In genomic region chr2:131502561-131502960, GRCm38 (mm10) we compare ENCODE assay signal across 11 mouse cellular contexts. TPM values are rescaled to one million over a fixed set of nuclear protein-coding genes. Genes with fewer than 3 reads are reported as not detected.
DNase-seq lines count a peak whose midpoint lies in the region; ATAC-seq and TF ChIP-seq lines count a peak whose summit lies in the region.
"Had no signal": no experiment of that assay in that cellular context is flagged by ENCODE, and none has a peak within 500 bp of the region (broad histone marks: within the 10 kb centered on the region; RNA-seq: fewer than 3 reads in every experiment).

No protein-coding gene starts in this region.

- H3K4me2 ChIP-seq in hindbrain, embryonic 15.5 days = no peak overlapping the region

- TF ChIP-seq EP300 in heart, adult 2 months (IDR thresholded peaks at IDR 0.05; ENCODE audit: insufficient read depth, low read depth, low read length) = no peak

- H3K27ac ChIP-seq in heart, adult 2 months = 0 out of 2 replicates have a peak overlapping the region, but pooled peaks have one; percentile 17
- no peak overlapping the region for H3K27ac ChIP-seq in heart, embryonic 10.5 days
- H3K27ac ChIP-seq in hindbrain, embryonic 15.5 days (replicated peaks) = peak overlapping the region; percentile 35

- intact Hi-C loops in heart, adult 2 months (cut with DNase I) = no loop called here

- H3K9me3 ChIP-seq in heart, embryonic 10.5 days = no peaks in the 10 kb centered on the region
- H3K9me3 ChIP-seq in hindbrain, embryonic 15.5 days = no peaks in the 10 kb centered on the region

- no peaks in the 10 kb centered on the region for H3K27me3 ChIP-seq in heart, adult 2 months (ENCODE audit: control insufficient read depth, insufficient read depth, low read length)
- no peaks in the 10 kb centered on the region for H3K27me3 ChIP-seq in heart, embryonic 10.5 days (ENCODE audit: insufficient read depth, poor library complexity, severe bottlenecking)
- no peaks in the 10 kb centered on the region for H3K27me3 ChIP-seq in hindbrain, embryonic 15.5 days

- no peak overlapping the region for H3K4me3 ChIP-seq in heart, adult 2 months
- no peak overlapping the region for H3K4me3 ChIP-seq in heart, embryonic 10.5 days
- H3K4me3 ChIP-seq in hindbrain, embryonic 15.5 days = no peak overlapping the region

- no peak for ATAC-seq in hindbrain, embryonic 15.5 days (ENCODE audit: low FRiP score, low read depth)
- 0 out of 2 replicates have a peak, but pooled peaks have one; percentile 33 for ATAC-seq in monocyte, adult 5-6 weeks (replicated peaks; ENCODE audit: insufficient number of reproducible peaks, low FRiP score, low TSS enrichment, poor library complexity, severe bottlenecking)

- peaks cover 25% of the 10 kb centered on the region for H3K4me1 ChIP-seq in heart, adult 2 months (ENCODE audit: control insufficient read depth, insufficient read depth, low read length)
- H3K4me1 ChIP-seq in heart, embryonic 10.5 days = peaks cover 58% of the 10 kb centered on the region
- H3K4me1 ChIP-seq in hindbrain, embryonic 15.5 days (replicated peaks) = peaks cover 48% of the 10 kb centered on the region

- peak in 1 of 2 experiments; percentile 36 for DNase-seq in heart, adult 2 months
- DNase-seq in heart, embryonic 10.5 days (ENCODE audit: low spot score) = no peak
- peak; percentile 20 for DNase-seq in lung, postnatal 36 days
- no peak for DNase-seq in lung, postnatal 10 days
- DNase-seq in thymus, postnatal 4 days = no peak
- DNase-seq: heart, postnatal 36 days; lung, adult 18-20 months; right cerebral cortex, adult 18-20 months; thymus, postnatal 36 days had no signal

- TF ChIP-seq POLR2A in heart, adult 2 months (IDR thresholded peaks at IDR 0.05; ENCODE audit: insufficient read depth, low read depth, low read length) = no peak

- no peaks in the 10 kb centered on the region for H3K36me3 ChIP-seq in heart, adult 2 months (ENCODE audit: control insufficient read depth, insufficient read depth, low read length)
- no peaks in the 10 kb centered on the region for H3K36me3 ChIP-seq in heart, embryonic 10.5 days
- H3K36me3 ChIP-seq in hindbrain, embryonic 15.5 days = no peaks in the 10 kb centered on the region

- WGBS in heart, adult 2 months = 66% methylated on average over 5 of the region's 5 CpGs
- 60% methylated on average over 5 of the region's 5 CpGs for WGBS in heart, embryonic 10.5 days
- 77% methylated on average over 5 of the region's 5 CpGs for WGBS in hindbrain, embryonic 15.5 days

- no peak overlapping the region for H3K9ac ChIP-seq in heart, adult 2 months (ENCODE audit: low read depth, low read length)
- H3K9ac ChIP-seq in hindbrain, embryonic 15.5 days = no peak overlapping the region

- TF ChIP-seq CTCF in heart, adult 2 months (IDR thresholded peaks at IDR 0.05) = no peak

- H3K79me2 ChIP-seq in heart, adult 2 months (replicated peaks; ENCODE audit: control insufficient read depth, insufficient read depth, low read length) = peaks cover 7% of the 10 kb centered on the region; the same call in 1 of the 2 replicates

RNA-seq across cellular contexts. Expression of gene Smox, which starts 11.3 kb away (rescaled TPM):
- total RNA-seq in heart, adult 2 months (2021) = 10 to 100 TPM; 23.0 to 28.1 TPM
- polyA plus RNA-seq in heart, adult 2 months (2012; rRNA removed) = 34.8 and 39.8 TPM in 2 replicates
- polyA plus RNA-seq in heart, embryonic 10.5 days (2016; fragmentation: Nextera tagmentation; extraction: Ambion mirVana) = 26.1 and 28.0 TPM in 2 replicates
- 52.3 and 53.4 TPM in 2 replicates for polyA plus RNA-seq in hindbrain, embryonic 15.5 days (2015; fragmentation: Nextera tagmentation; extraction: Ambion mirVana)
- 8.0 to 34.0 TPM (median 20.6 TPM) in 3 replicates for total RNA-seq in monocyte, adult 5-6 weeks (2017)

RNA-seq across cellular contexts. Expression of gene Adra1d, which starts 59.5 kb away (rescaled TPM):
- total RNA-seq in heart, adult 2 months (2021) = 1 to 10 TPM; 4.9 to 6.3 TPM
- polyA plus RNA-seq in heart, adult 2 months (2012; rRNA removed) = 5.4 and 6.6 TPM in 2 replicates
- 0.21 and 0.59 TPM in 2 replicates for polyA plus RNA-seq in heart, embryonic 10.5 days (2016; fragmentation: Nextera tagmentation; extraction: Ambion mirVana)
- polyA plus RNA-seq in hindbrain, embryonic 15.5 days (2015; fragmentation: Nextera tagmentation; extraction: Ambion mirVana) = 0.49 and 0.61 TPM in 2 replicates
- not detected in 3 replicates for total RNA-seq in monocyte, adult 5-6 weeks (2017)
